Mouse (Mus musculus) kidney, embryonic 14.5 days (tissue): ENCODE measurements at regions not wholly inside any gene's neighbourhood (a gene's known extent, or its start where the extent isn't known, plus 50 kb on each side); places are given as distances from the start of the nearest gene placed in this dataset.

ENCODE experiments used
- ATAC-seq: fragments of 200-750 bp; cut with Nextera tagmentation; 2 replicates; pipeline ENCODE4 v1.8.0; 2017; ENCODE audit warnings: moderate number of reproducible peaks, mild to moderate bottlenecking, moderate TSS enrichment, moderate library complexity; ENCODE audit not compliant: low FRiP score, low TSS enrichment
- H3K27ac ChIP-seq: fragments of 300-500 bp; sonication (generic); 2 replicates; pipeline ENCODE4 v1.5.1; 2014; ENCODE audit warnings: low read depth, mild to moderate bottlenecking, low read length, moderate library complexity, mixed read lengths
- H3K27me3 ChIP-seq: fragments of 300-500 bp; sonication (generic); 2 replicates; pipeline ENCODE4 v1.6.1; 2014; ENCODE audit warnings: mild to moderate bottlenecking, low read length; ENCODE audit not compliant: control insufficient read depth, insufficient read depth
- H3K36me3 ChIP-seq: fragments of 300-500 bp; sonication (generic); 2 replicates; pipeline ENCODE4 v1.6.1; 2014; ENCODE audit warnings: low read length, mixed read lengths; ENCODE audit not compliant: control insufficient read depth, insufficient read depth
- H3K4me1 ChIP-seq: fragments of 300-500 bp; sonication (generic); 2 replicates; pipeline ENCODE4 v1.6.1; 2014; ENCODE audit warnings: low read length, mixed read lengths; ENCODE audit not compliant: control insufficient read depth, insufficient read depth
- H3K4me2 ChIP-seq: fragments of 300-500 bp; sonication (generic); replicated peaks from 2 replicates; pipeline ENCODE4 v1.6.1; 2014; ENCODE audit warnings: low read depth, mild to moderate bottlenecking, low read length
- H3K4me3 ChIP-seq: fragments of 300-500 bp; sonication (generic); 2 replicates; pipeline ENCODE4 v1.5.1; 2014; ENCODE audit warnings: mild to moderate bottlenecking, low read length
- H3K9ac ChIP-seq: fragments of 300-500 bp; sonication (generic); 2 replicates; pipeline ENCODE4 v1.6.1; 2014; ENCODE audit warnings: low read depth, mild to moderate bottlenecking, low read length, moderate library complexity
- H3K9me3 ChIP-seq: fragments of 300-500 bp; sonication (generic); 2 replicates; pipeline ENCODE4 v1.6.1; 2016; ENCODE audit warnings: low read length; ENCODE audit not compliant: control insufficient read depth
- WGBS: fragments of 180-500 bp; shearing (Covaris S2); extraction: QIAGEN DNeasy Blood & Tissue Kit; methylation state at CpG from one replicate; pipeline ENCODE4 v1.1.7; 2014; 5-methylcytosine and 5-hydroxymethylcytosine counted together

- Histone ChIP-seq H3K4me2 (no peak overlapping the region), H3K36me3 (no peaks in the 10 kb centered on the region), H3K9ac (no peak overlapping the region), H3K27me3 (no peaks in the 10 kb centered on the region), H3K4me1 (no peaks in the 10 kb centered on the region), H3K9me3 (no peaks in the 10 kb centered on the region), H3K27ac (no peak overlapping the region), H3K4me3 (no peak overlapping the region)
- WGBS, result 80% methylated on average over 3 of the region's 3 CpGs
- no peak for ATAC-seq
Measured at GRCm38 (mm10) chr8:49845575-49845974, 1001.8 kb upstream of the Tenm3 start.

GRCm38 (mm10) chr8:49831970-49832369, 988.2 kb upstream of the Tenm3 start:
- Histone ChIP-seq H3K27ac (no peak overlapping the region), H3K4me1 (no peaks in the 10 kb centered on the region), H3K9ac (no peak overlapping the region), H3K4me2 (no peak overlapping the region), H3K27me3 (no peaks in the 10 kb centered on the region), H3K4me3 (no peak overlapping the region), H3K36me3 (no peaks in the 10 kb centered on the region), H3K9me3 (no peaks in the 10 kb centered on the region)
- ATAC-seq, result no peak

GRCm38 (mm10) chr8:49829345-49829744, 985.6 kb upstream of the Tenm3 start:
- Histone ChIP-seq H3K4me3 (no peak overlapping the region), H3K36me3 (no peaks in the 10 kb centered on the region), H3K27me3 (no peaks in the 10 kb centered on the region), H3K9me3 (no peaks in the 10 kb centered on the region), H3K4me2 (no peak overlapping the region), H3K4me1 (no peaks in the 10 kb centered on the region), H3K9ac (no peak overlapping the region), H3K27ac (no peak overlapping the region)
- 0 out of 2 replicates have a peak, but pooled peaks have one; percentile 66 for ATAC-seq
- 28% methylated on average over 2 of the region's 2 CpGs for WGBS

GRCm38 (mm10) chr8:49826231-49826630, 982.5 kb upstream of the Tenm3 start:
- H3K27ac ChIP-seq, result no peak overlapping the region
- no peaks in the 10 kb centered on the region for H3K27me3 ChIP-seq
- no peak overlapping the region for H3K9ac ChIP-seq
- no peak overlapping the region for H3K4me2 ChIP-seq
- no peak overlapping the region for H3K4me3 ChIP-seq
- no peaks in the 10 kb centered on the region for H3K36me3 ChIP-seq
- H3K4me1 ChIP-seq, result no peaks in the 10 kb centered on the region
- no peak for ATAC-seq
- H3K9me3 ChIP-seq, result no peaks in the 10 kb centered on the region

GRCm38 (mm10) chr8:49825000-49825399, 981.2 kb upstream of the Tenm3 start:
- Histone ChIP-seq H3K4me2 (no peak overlapping the region), H3K27me3 (no peaks in the 10 kb centered on the region), H3K4me3 (no peak overlapping the region), H3K9ac (no peak overlapping the region), H3K4me1 (no peaks in the 10 kb centered on the region), H3K27ac (no peak overlapping the region), H3K36me3 (no peaks in the 10 kb centered on the region), H3K9me3 (no peaks in the 10 kb centered on the region)
- ATAC-seq, result no peak
- 78% methylated on average over 5 of the region's 5 CpGs for WGBS

GRCm38 (mm10) chr8:49822791-49823190, 979.0 kb upstream of the Tenm3 start:
- H3K4me2 ChIP-seq, result no peak overlapping the region
- WGBS, result 73% methylated on average over 2 of the region's 2 CpGs
- H3K9me3 ChIP-seq, result no peaks in the 10 kb centered on the region
- H3K27me3 ChIP-seq, result no peaks in the 10 kb centered on the region
- H3K4me3 ChIP-seq, result no peak overlapping the region
- H3K4me1 ChIP-seq, result no peaks in the 10 kb centered on the region
- no peak for ATAC-seq
- no peaks in the 10 kb centered on the region for H3K36me3 ChIP-seq
- H3K9ac ChIP-seq, result no peak overlapping the region
- H3K27ac ChIP-seq, result no peak overlapping the region

- no peak overlapping the region for H3K4me2 ChIP-seq
- no peak overlapping the region for H3K9ac ChIP-seq
- 84% methylated on average over 2 of the region's 2 CpGs for WGBS
- no peaks in the 10 kb centered on the region for H3K4me1 ChIP-seq
- no peak overlapping the region for H3K27ac ChIP-seq
- H3K9me3 ChIP-seq, result no peaks in the 10 kb centered on the region
- no peaks in the 10 kb centered on the region for H3K27me3 ChIP-seq
- no peaks in the 10 kb centered on the region for H3K36me3 ChIP-seq
- no peak for ATAC-seq
- no peak overlapping the region for H3K4me3 ChIP-seq
Measured at GRCm38 (mm10) chr8:49799236-49799635, 955.5 kb upstream of the Tenm3 start.

GRCm38 (mm10) chr8:49796741-49797140, 953.0 kb upstream of the Tenm3 start:
- no peak for ATAC-seq
- Histone ChIP-seq H3K9ac (no peak overlapping the region), H3K4me3 (no peak overlapping the region), H3K4me1 (no peaks in the 10 kb centered on the region), H3K9me3 (no peaks in the 10 kb centered on the region), H3K36me3 (no peaks in the 10 kb centered on the region), H3K27ac (no peak overlapping the region), H3K4me2 (no peak overlapping the region), H3K27me3 (no peaks in the 10 kb centered on the region)
- WGBS, result 82% methylated on average over 3 of the region's 3 CpGs

GRCm38 (mm10) chr8:49794491-49794890, 950.7 kb upstream of the Tenm3 start:
- Histone ChIP-seq H3K9ac (no peak overlapping the region), H3K9me3 (no peaks in the 10 kb centered on the region), H3K27me3 (no peaks in the 10 kb centered on the region), H3K4me3 (no peak overlapping the region), H3K27ac (no peak overlapping the region), H3K36me3 (no peaks in the 10 kb centered on the region), H3K4me2 (no peak overlapping the region), H3K4me1 (no peaks in the 10 kb centered on the region)
- no peak for ATAC-seq
- 71% methylated on average over 1 of the region's 1 CpGs for WGBS

GRCm38 (mm10) chr8:49769829-49770228, 926.1 kb upstream of the Tenm3 start:
- Histone ChIP-seq H3K27ac (no peak overlapping the region), H3K4me2 (no peak overlapping the region), H3K27me3 (no peaks in the 10 kb centered on the region), H3K4me1 (no peaks in the 10 kb centered on the region), H3K9me3 (no peaks in the 10 kb centered on the region), H3K4me3 (no peak overlapping the region), H3K9ac (no peak overlapping the region), H3K36me3 (no peaks in the 10 kb centered on the region)
- whole genome bisulfite sequencing, result 32% methylated on average over 4 of the region's 4 CpGs
- ATAC-seq, result no peak
